Mouse (Mus musculus): Measurements from ENCODE around the gene BC049352.

DNA sequence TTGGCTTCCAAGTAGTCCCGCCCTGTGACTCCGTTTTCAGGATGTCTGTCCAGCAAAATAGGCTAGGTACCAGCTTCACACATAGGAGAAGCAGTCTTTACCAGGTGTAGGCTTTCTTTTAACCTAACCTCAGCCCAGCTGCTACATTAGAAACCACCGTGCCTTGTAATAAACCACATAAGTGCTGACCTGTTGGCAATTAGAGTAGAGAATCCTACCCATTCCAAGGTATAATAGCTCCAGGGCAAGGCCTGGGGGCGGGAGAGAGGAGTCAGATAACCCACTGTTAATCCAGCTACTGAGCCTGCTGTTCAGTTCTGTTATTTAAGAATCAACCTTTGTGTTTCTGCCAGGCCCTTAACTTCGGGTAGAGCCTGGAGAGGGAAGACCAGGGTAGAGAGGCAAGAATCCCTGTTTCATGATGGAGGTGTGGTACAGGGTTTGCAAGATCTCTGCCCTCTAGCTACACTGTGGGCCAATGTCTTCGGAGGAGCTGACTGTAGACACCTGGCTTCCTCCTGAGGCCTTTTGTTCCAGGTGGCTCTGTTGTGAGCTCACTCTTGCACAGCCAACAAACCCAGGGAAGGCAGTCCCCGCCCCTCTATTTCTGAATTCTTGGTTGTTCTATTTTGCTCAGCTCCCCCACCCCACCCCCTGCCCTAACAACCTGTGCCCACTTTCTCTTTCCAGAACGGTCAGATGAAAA lies 14.5 kb downstream of the BC049352 start:
- TF ChIP-seq CTCF (IDR thresholded peaks at IDR 0.05; ENCODE audit: control insufficient read depth, insufficient read depth, insufficient read length) (no peak), CEBPB (IDR thresholded peaks at IDR 0.05; ENCODE audit: low read depth) (no peak), MAX (IDR thresholded peaks at IDR 0.05) (no peak), USF1 (IDR thresholded peaks at IDR 0.05; ENCODE audit: low read depth) (no peak)
